Comparison of ENCODE assay signal across 18 mouse cellular contexts in the genomic region with DNA sequence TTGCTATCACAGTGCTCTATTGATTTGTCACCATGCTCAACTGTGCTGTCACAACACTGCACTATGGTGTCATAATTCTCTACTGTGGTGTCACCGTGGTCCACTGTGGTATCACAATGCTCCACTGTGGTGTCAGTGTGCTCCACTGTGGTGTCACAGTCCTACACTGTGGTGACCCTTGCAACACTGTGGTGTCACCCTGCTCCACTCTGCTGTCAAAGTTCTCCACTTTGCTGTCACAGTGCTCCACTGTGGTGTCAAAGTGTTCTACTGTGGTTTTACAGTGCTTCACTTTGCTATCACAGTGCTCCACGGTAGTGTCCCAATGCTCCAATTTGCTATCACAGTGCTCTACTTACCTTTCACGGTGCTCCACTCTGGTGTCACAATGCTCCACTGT.
DNase-seq lines count a peak whose midpoint lies in the region; ATAC-seq lines count a peak whose summit lies in the region.
"Had no signal": no experiment of that assay in that cellular context is flagged by ENCODE, and none has a peak within 500 bp of the region (broad histone marks: within the 10 kb centered on the region; RNA-seq: fewer than 3 reads in every experiment).

No protein-coding gene starts in this region.

- no peak overlapping the region for H3K9ac ChIP-seq in kidney, embryonic 16.5 days (replicated peaks; ENCODE audit: low read length)
- no peak overlapping the region for H3K9ac ChIP-seq in neural tube, embryonic 15.5 days (replicated peaks)
- H3K9ac ChIP-seq: forebrain, embryonic 13.5 days; forebrain, postnatal 0 days; heart, embryonic 12.5 days; hindbrain, embryonic 15.5 days had no signal

- no peaks in the 10 kb centered on the region for H3K27me3 ChIP-seq in kidney, embryonic 16.5 days (ENCODE audit: insufficient read depth, low read length)
- H3K27me3 ChIP-seq in neural tube, embryonic 15.5 days (replicated peaks): no peaks in the 10 kb centered on the region
- H3K27me3 ChIP-seq in limb, embryonic 10.5 days (ENCODE audit: low read depth, poor library complexity, severe bottlenecking): no peaks in the 10 kb centered on the region
- H3K27me3 ChIP-seq: forebrain, embryonic 13.5 days; heart, embryonic 12.5 days; hindbrain, embryonic 15.5 days had no signal

- no peaks in the 10 kb centered on the region for H3K36me3 ChIP-seq in kidney, embryonic 16.5 days (ENCODE audit: insufficient read depth, low read length)
- no peaks in the 10 kb centered on the region for H3K36me3 ChIP-seq in neural tube, embryonic 15.5 days
- no peaks in the 10 kb centered on the region for H3K36me3 ChIP-seq in limb, embryonic 10.5 days
- H3K36me3 ChIP-seq: embryonic facial prominence, embryonic 10.5 days; heart, embryonic 12.5 days; hindbrain, embryonic 15.5 days had no signal

- H3K4me1 ChIP-seq in kidney, embryonic 16.5 days (ENCODE audit: insufficient read depth, low read length): no peaks in the 10 kb centered on the region
- H3K4me1 ChIP-seq in neural tube, embryonic 15.5 days: no peaks in the 10 kb centered on the region
- H3K4me1 ChIP-seq in limb, embryonic 10.5 days: no peaks in the 10 kb centered on the region
- H3K4me1 ChIP-seq: embryonic facial prominence, embryonic 10.5 days; forebrain, embryonic 13.5 days; heart, embryonic 12.5 days; hindbrain, embryonic 15.5 days had no signal

- no peak for ATAC-seq in kidney, embryonic 16.5 days (ENCODE audit: low FRiP score, low TSS enrichment)
- ATAC-seq in neural tube, embryonic 15.5 days (ENCODE audit: low FRiP score): no peak
- ATAC-seq in granulocyte monocyte progenitor cell, adult 5-6 weeks (replicated peaks; ENCODE audit: poor library complexity, severe bottlenecking): peak; percentile 12; the same call in 1 of the 2 replicates
- ATAC-seq: forebrain, embryonic 13.5 days; forebrain, postnatal 0 days had no signal

- H3K4me3 ChIP-seq in kidney, embryonic 16.5 days (ENCODE audit: low read length): no peak overlapping the region
- H3K4me3 ChIP-seq in neural tube, embryonic 15.5 days (replicated peaks): no peak overlapping the region
- no peak overlapping the region for H3K4me3 ChIP-seq in limb, embryonic 10.5 days
- H3K4me3 ChIP-seq: embryonic facial prominence, embryonic 10.5 days; forebrain, embryonic 13.5 days; heart, embryonic 12.5 days; hindbrain, embryonic 15.5 days had no signal

- no peak overlapping the region for H3K27ac ChIP-seq in kidney, embryonic 16.5 days (ENCODE audit: low read length)
- no peak overlapping the region for H3K27ac ChIP-seq in neural tube, embryonic 15.5 days (replicated peaks)
- H3K27ac ChIP-seq in limb, embryonic 10.5 days: no peak overlapping the region
- H3K27ac ChIP-seq: embryonic facial prominence, embryonic 10.5 days; forebrain, embryonic 13.5 days; hindbrain, embryonic 15.5 days had no signal

- WGBS in kidney, embryonic 16.5 days: 85% methylated on average over 3 of the region's 3 CpGs
- WGBS in neural tube, embryonic 15.5 days: 90% methylated on average over 3 of the region's 3 CpGs
- WGBS in limb, embryonic 10.5 days: 90% methylated on average over 3 of the region's 3 CpGs

- DNase-seq in kidney, adult 18-20 months: peak; percentile 0
- peak; percentile 7 for DNase-seq in neural tube, embryonic 10.5 days (ENCODE audit: extremely low spot score, low spot score)
- peak; percentile 17 for DNase-seq in limb, embryonic 10.5 days (ENCODE audit: low spot score)
- DNase-seq in gastrocnemius, postnatal 14 days: no peak
- DNase-seq: adrenal gland, adult 2 months; adrenal gland, postnatal 25 days; cerebellum, adult 18-20 months; cerebellum, adult 9-11 months; forebrain, postnatal 0 days; gastrocnemius, postnatal 25 days; heart, adult 18-20 months had no signal

- intact Hi-C loops in gastrocnemius, postnatal 14 days (cut with DNase I; ENCODE audit: low total_unique reads): loop anchor here (10.0 kb wide), 1 partner anchor 324 kb away; no protein-coding TSS in a partner anchor

- H3K9me3 ChIP-seq in kidney, embryonic 16.5 days (ENCODE audit: low read length): no peaks in the 10 kb centered on the region; the same call in 1 of the 2 replicates
- no peaks in the 10 kb centered on the region for H3K9me3 ChIP-seq in neural tube, embryonic 15.5 days (replicated peaks)
- no peaks in the 10 kb centered on the region for H3K9me3 ChIP-seq in limb, embryonic 10.5 days (replicated peaks)
- H3K9me3 ChIP-seq: embryonic facial prominence, embryonic 10.5 days; forebrain, embryonic 13.5 days; hindbrain, embryonic 15.5 days had no signal

- no peak overlapping the region for H3K4me2 ChIP-seq in kidney, embryonic 16.5 days (replicated peaks; ENCODE audit: low read depth, low read length)
- H3K4me2 ChIP-seq in neural tube, embryonic 15.5 days: no peak overlapping the region
- H3K4me2 ChIP-seq: forebrain, embryonic 13.5 days; heart, embryonic 12.5 days; hindbrain, embryonic 15.5 days had no signal
